Mouse (Mus musculus) heart, embryonic 14.5 days (tissue): ENCODE data around the gene Morc1. TPM values are rescaled to one million over a fixed set of nuclear protein-coding genes. Genes with fewer than 3 reads are reported as not detected.

Experiments
- ATAC-seq: fragments of 200-750 bp; cut with Nextera tagmentation; 2 replicates; pipeline ENCODE4 v1.8.0; 2017; ENCODE audit warnings: low read depth, moderate TSS enrichment; ENCODE audit not compliant: insufficient number of reproducible peaks, insufficient read depth, low FRiP score
- H3K27ac ChIP-seq, 2 experiments: fragments of 200-500 bp in 1 of 2; fragments of 300-500 bp in 1 of 2; sonication (generic) in 1 of 2; replicated peaks in 1 of 2; 2 replicates each; pipeline ENCODE4 v1.5.1; 2012 to 2014; ENCODE audit warnings: low read depth in 2 of 2, low read length in 2 of 2, control low read depth in 1 of 2, mild to moderate bottlenecking in 1 of 2, mixed read lengths in 1 of 2; ENCODE audit not compliant: control insufficient read depth in 1 of 2, insufficient read depth in 1 of 2
- H3K27me3 ChIP-seq: fragments of 300-500 bp; sonication (generic); 2 replicates; pipeline ENCODE4 v1.6.1; 2014; ENCODE audit warnings: mild to moderate bottlenecking, low read length, control low read depth; ENCODE audit not compliant: control insufficient read depth, insufficient read depth
- H3K36me3 ChIP-seq: fragments of 300-500 bp; sonication (generic); 2 replicates; pipeline ENCODE4 v1.6.1; 2014; ENCODE audit warnings: mild to moderate bottlenecking, control low read depth, low read length, mixed read lengths; ENCODE audit not compliant: control insufficient read depth, insufficient read depth
- H3K4me1 ChIP-seq, 2 experiments: fragments of 200-500 bp in 1 of 2; fragments of 300-500 bp in 1 of 2; sonication (generic) in 1 of 2; 2 replicates each; pipeline ENCODE4 v1.6.1; 2012 to 2014; ENCODE audit warnings: low read length in 2 of 2, control low read depth in 1 of 2, mixed read lengths in 1 of 2; ENCODE audit not compliant: control insufficient read depth in 2 of 2, insufficient read depth in 2 of 2
- H3K4me2 ChIP-seq: fragments of 300-500 bp; sonication (generic); 2 replicates; pipeline ENCODE4 v1.6.1; 2014; ENCODE audit warnings: mild to moderate bottlenecking, low read length
- H3K4me3 ChIP-seq, 2 experiments: fragments of 200-500 bp in 1 of 2; fragments of 300-500 bp in 1 of 2; sonication (generic) in 1 of 2; 2 replicates each; pipeline ENCODE4 v1.5.1; 2012 to 2014; ENCODE audit warnings: low read length in 2 of 2, mild to moderate bottlenecking in 2 of 2, control low read depth in 1 of 2, low read depth in 1 of 2, moderate library complexity in 1 of 2; ENCODE audit not compliant: control insufficient read depth in 1 of 2, insufficient read depth in 1 of 2
- H3K9ac ChIP-seq: fragments of 300-500 bp; sonication (generic); 2 replicates; pipeline ENCODE4 v1.6.1; 2014; ENCODE audit warnings: mild to moderate bottlenecking, low read length
- H3K9me3 ChIP-seq: fragments of 300-500 bp; sonication (generic); 2 replicates; pipeline ENCODE4 v1.6.1; 2016; ENCODE audit warnings: low read length, control low read depth; ENCODE audit not compliant: control insufficient read depth
- WGBS: fragments of 180-500 bp; shearing (Covaris S2); extraction: QIAGEN DNeasy Blood & Tissue Kit; methylation state at CpG from one replicate; pipeline ENCODE4 v1.1.7; 2014; 5-methylcytosine and 5-hydroxymethylcytosine counted together
- polyA plus RNA-seq: library from polyadenylated mRNA; unstranded; fragments of >200 nt; fragmentation: Nextera tagmentation; extraction: Ambion mirVana; gene quantifications from 2 replicates; pipeline ENCODE4 v1.2.1, GENCODE M21; 2014

Gene Morc1
- polyA plus RNA-seq, 1 experiment from 2014 or later = not detected

- Histone ChIP-seq H3K4me2 (no peak overlapping the region), H3K9me3 (no peaks in the 10 kb centered on the region), H3K27ac (no peak overlapping the region), H3K4me1 (0 out of 4 replicates have a peak, but pooled peaks cover 0 to 4% of the 10 kb centered on the region in 2 experiments), H3K4me3 (no peak overlapping the region), H3K9ac (no peak overlapping the region), H3K27me3 (no peaks in the 10 kb centered on the region), H3K36me3 (no peaks in the 10 kb centered on the region)
- WGBS = 24% methylated on average over 4 of the region's 4 CpGs
- no peak for ATAC-seq
These were observed 44.1 kb downstream of the Morc1 start for GRCm38 (mm10) chr16:48474896-48475802.

GRCm38 (mm10) chr16:48479266-48479848 is 48.3 kb downstream of the Morc1 start:
- H3K4me1 ChIP-seq = 0 out of 4 replicates have a peak, but pooled peaks cover 0 to 4% of the 10 kb centered on the region in 2 experiments
- H3K36me3 ChIP-seq = no peaks in the 10 kb centered on the region
- no peak overlapping the region for H3K9ac ChIP-seq
- H3K4me2 ChIP-seq = no peak overlapping the region
- H3K9me3 ChIP-seq = no peaks in the 10 kb centered on the region
- ATAC-seq = no peak
- no peak overlapping the region for H3K27ac ChIP-seq
- no peaks in the 10 kb centered on the region for H3K27me3 ChIP-seq
- no peak overlapping the region for H3K4me3 ChIP-seq
- 68% methylated on average over 8 of the region's 8 CpGs for WGBS

DNA sequence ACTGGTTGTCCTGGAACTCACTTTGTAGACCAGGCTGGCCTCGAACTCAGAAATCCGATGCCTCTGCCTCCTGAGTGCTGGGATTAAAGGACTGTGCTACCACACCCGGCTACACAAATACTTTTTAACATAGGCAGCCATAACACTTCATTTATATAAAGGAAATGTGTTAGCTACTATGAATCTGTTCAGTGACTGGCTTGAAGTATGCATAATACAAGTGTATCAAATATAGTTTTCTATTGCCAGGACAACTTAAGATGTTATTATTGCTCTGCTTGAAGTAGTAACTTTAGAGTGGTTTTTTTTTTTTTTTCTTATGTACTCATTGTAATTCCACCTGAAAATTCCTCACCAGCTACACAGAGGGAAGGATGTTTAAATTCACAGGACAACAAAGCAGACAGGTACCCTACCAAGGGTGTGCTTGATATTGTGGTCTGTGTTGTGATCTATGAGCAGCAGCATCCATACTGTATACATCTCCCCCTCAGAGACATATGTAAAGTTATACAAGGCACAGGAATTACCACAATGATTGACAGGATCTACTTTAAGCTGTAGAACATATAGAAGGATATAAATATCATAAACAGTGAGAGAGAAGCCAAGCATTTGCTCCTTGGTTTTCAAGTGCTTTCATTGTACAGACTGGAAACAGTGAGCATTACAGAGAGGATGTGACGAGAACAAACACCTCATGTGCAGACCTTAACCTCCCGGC is 85.9 kb downstream of the Morc1 start:
- Histone ChIP-seq H3K9ac (no peak overlapping the region), H3K4me1 (no peaks in the 10 kb centered on the region), H3K27ac (no peak overlapping the region), H3K9me3 (no peaks in the 10 kb centered on the region), H3K36me3 (no peaks in the 10 kb centered on the region), H3K4me2 (no peak overlapping the region), H3K27me3 (no peaks in the 10 kb centered on the region), H3K4me3 (no peak overlapping the region)
- no peak for ATAC-seq
- 72% methylated on average over 5 of the region's 5 CpGs for WGBS

GRCm38 (mm10) chr16:48519569-48519968 is 88.5 kb downstream of the Morc1 start:
- no peak overlapping the region for H3K9ac ChIP-seq
- no peak overlapping the region for H3K4me3 ChIP-seq
- H3K4me1 ChIP-seq = no peaks in the 10 kb centered on the region
- no peaks in the 10 kb centered on the region for H3K36me3 ChIP-seq
- H3K27ac ChIP-seq = no peak overlapping the region
- no peak overlapping the region for H3K4me2 ChIP-seq
- no peaks in the 10 kb centered on the region for H3K9me3 ChIP-seq
- no peaks in the 10 kb centered on the region for H3K27me3 ChIP-seq
- no peak for ATAC-seq

DNA sequence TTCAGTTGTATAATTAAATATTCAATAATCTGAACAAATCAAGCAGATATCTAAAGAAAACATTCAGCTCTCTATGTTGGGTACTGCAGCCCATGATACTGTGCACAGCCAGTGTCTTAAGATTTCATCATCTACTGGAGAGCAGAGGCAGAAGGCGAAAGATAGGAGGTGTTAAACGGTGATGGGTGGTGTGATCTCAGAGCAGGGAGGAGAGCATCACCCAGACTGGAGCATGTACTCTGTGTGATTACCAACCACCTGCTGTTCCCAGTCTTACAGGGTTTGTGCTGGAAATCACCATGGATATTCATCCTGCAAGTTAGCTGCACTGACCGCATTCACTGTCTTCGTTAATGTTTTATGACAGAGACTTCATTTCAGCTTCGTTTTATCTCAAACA is 106.1 kb downstream of the Morc1 start:
- no peak for ATAC-seq
- no peaks in the 10 kb centered on the region for H3K36me3 ChIP-seq
- H3K9ac ChIP-seq = no peak overlapping the region
- H3K9me3 ChIP-seq = no peaks in the 10 kb centered on the region
- no peak overlapping the region for H3K27ac ChIP-seq
- no peak overlapping the region for H3K4me3 ChIP-seq
- no peaks in the 10 kb centered on the region for H3K4me1 ChIP-seq
- 78% methylated on average over 5 of the region's 5 CpGs for WGBS
- H3K4me2 ChIP-seq = no peak overlapping the region
- H3K27me3 ChIP-seq = no peaks in the 10 kb centered on the region

GRCm38 (mm10) chr16:48562290-48563080 is 131.4 kb downstream of the Morc1 start:
- WGBS = 53% methylated on average over 11 of the region's 11 CpGs
- no peaks in the 10 kb centered on the region for H3K4me1 ChIP-seq
- no peaks in the 10 kb centered on the region for H3K9me3 ChIP-seq
- H3K4me2 ChIP-seq = no peak overlapping the region
- no peak for ATAC-seq
- no peak overlapping the region for H3K4me3 ChIP-seq
- H3K9ac ChIP-seq = no peak overlapping the region
- no peak overlapping the region for H3K27ac ChIP-seq
- H3K36me3 ChIP-seq = no peaks in the 10 kb centered on the region
- no peaks in the 10 kb centered on the region for H3K27me3 ChIP-seq

GRCm38 (mm10) chr16:48570354-48570753 is 139.3 kb downstream of the Morc1 start:
- Histone ChIP-seq H3K36me3 (no peaks in the 10 kb centered on the region), H3K9ac (no peak overlapping the region), H3K27me3 (no peaks in the 10 kb centered on the region), H3K4me1 (no peaks in the 10 kb centered on the region), H3K27ac (no peak overlapping the region), H3K9me3 (no peaks in the 10 kb centered on the region), H3K4me2 (no peak overlapping the region), H3K4me3 (no peak overlapping the region)
- WGBS = 14% methylated on average over 9 of the region's 9 CpGs
- no peak for ATAC-seq
